Mouse (Mus musculus) adrenal gland, adult 18-20 months (tissue): ENCODE results near the gene Dnajc5. TPM values are rescaled to one million over a fixed set of nuclear protein-coding genes. Genes with fewer than 3 reads are reported as not detected.

Experiments
- DNase-seq, 2 experiments: peaks; one replicate each; pipeline ENCODE4 v3.0.0; 2021 to 2022; ENCODE audit warnings: low spot score in 2 of 2
- total RNA-seq, 2 experiments: library from RNA; stranded (reverse); gene quantifications; 1 replicate in 1 of 2; 2 replicates in 1 of 2; pipeline ENCODE4 v1.2.3; 2021

Dnajc5 gene
- total RNA-seq, 2 experiments from 2014 or later: 97.2 to 97.4 TPM

DNA sequence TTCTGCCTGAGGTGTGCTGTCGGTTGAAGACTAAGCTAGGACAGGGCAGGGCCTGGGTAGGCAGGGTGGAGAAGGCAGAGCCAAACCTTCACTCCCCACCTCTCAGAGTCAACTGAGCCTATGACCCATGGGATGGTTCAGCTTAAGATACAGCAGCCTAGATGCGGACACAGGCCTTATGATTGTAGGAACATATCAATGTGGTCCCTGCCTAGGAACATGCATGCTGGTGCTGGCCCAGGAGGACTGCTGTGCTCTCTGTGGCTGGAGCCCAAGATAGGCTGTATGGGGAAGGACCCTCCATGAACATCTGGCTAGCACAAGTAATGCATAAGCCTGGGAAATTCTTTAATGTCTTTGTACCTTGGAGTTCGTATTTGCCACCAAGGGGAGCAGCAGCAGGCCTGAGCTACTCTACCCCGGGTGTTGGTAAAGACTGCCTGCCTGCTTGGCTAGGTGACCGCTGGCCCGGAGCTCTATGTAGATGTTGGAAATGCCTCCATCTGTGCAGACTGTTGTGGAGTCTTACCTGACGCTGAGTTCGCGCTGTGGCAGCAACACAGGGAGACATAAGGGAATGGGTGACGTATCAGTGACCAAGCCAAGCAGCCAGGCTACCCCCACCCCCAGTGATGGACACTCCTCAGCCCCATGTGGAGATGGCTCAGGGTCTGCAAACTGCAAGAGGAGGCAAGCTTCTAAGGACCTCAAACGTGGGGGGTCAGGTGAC, 51.8 kb downstream of the Dnajc5 start:
- peak in 1 of 2 experiments; percentile 15 for DNase-seq

DNA sequence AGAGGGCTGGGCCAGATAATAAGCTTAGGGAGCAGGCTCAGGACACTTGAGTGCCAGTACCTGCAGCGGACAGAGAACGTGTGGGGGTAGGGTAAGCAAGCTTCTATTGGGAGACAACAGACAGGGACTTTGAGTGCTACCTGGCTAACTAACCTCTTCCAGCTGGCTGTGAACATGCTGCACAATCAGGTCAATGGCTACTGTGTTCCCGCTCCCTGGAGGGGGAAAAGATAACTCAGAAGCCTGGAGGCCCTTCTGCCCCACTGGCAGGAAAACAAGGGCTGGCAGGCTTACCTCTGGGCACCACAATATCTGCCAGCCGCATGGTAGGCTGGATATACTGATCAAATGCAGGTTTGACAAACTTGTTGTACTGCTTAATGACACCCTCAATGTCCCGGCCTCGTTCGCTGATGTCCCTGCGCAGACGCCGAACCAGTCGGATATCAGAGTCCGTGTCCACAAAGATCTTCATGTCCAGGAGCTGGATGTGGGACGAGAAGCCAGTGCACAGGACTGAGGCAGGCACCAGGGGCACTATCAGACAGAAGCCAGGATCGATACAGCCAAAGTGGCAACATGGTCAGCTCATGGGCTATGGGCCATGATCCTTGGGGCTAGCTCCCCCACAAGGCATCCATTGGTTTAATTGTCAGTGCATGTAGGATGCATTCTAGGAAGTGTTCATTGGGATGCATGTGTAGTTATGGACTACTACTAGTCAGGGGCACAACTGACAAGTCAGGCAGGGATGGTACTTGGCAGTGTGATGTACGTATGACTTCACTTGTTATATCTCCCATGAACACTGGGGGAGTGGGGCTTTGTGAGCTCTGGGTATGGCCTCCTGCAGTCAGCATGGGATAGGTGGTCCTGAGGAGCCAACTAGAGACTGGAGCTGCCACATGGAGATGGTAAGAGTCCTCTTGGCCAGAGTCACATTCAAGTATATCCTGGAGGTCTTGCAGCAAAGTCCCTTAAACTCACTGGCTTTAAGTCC, 52.9 kb downstream of the Dnajc5 start:
- DNase-seq: peak in 1 of 2 experiments; percentile 13

DNA sequence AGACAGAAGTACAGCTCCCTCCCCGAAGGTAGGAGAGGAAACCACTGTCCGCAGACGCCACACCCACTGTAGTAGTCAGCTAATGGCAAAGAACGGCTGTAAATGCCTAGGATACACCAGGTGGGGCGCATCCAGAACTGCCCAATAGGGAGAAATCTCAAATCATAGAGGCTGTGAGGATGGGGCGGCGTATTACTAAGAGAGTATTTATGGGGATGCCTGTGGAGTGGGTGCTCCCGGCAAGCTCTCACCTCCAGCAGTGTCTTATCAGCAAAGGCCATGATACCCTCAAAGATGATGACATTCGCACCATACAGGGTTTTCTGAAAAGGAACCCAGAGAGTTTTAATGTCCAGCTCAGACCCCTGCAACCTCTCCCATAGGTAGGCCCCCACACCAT, 53.7 kb downstream of the Dnajc5 start:
- peak in 1 of 2 experiments; percentile 7 for DNase-seq

DNA sequence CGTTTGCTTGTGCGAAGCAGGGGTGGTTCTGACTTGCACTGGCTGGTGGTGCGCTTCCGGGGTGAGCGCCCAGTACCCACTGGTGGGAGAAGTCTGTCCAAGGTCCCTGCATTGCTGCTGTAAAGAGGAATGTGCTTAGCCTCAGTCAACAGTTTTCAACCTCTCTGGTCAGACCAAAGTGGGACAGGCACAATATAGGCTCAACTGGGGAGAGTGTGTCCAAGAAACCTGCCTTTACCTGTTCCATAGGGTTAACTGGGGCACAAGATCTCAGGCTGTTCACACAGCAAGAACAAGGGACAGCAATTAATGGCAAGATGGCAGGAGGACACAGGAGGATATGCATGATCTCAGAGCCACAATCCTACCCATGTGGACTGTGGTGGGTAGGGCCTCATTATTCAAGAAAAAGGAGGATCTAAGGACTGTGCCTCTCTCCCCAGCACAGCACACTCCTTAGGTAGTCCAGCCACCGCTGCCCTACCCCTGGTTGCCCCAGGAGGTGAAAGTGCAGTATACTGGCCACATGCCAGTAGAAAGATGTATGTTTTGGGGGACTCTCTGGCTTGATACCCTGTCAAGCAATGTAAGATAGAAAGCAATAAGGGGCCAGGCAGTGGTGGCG, 54.7 kb downstream of the Dnajc5 start:
- DNase-seq: peak in 1 of 2 experiments; percentile 12

DNA sequence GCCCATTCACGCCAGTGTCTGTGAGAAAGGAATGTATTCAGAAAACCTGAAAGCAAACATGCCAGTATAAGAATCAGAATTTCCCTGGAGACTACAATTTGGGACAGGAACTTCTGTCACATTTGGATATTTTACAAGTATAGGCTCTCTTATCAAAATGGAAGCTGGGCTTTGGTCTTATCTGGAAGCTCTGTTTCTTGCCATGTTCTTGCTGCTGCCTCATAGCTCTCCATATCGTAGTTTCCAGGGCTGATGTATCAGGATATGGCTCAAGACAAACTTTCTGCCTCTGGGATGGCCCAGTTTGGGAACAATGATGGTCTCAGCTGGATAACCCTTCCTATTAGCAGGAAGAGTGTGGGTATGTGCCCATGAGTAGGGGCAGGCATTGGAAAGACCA, 56.3 kb downstream of the Dnajc5 start:
- DNase-seq: peak in 1 of 2 experiments; percentile 11

DNA sequence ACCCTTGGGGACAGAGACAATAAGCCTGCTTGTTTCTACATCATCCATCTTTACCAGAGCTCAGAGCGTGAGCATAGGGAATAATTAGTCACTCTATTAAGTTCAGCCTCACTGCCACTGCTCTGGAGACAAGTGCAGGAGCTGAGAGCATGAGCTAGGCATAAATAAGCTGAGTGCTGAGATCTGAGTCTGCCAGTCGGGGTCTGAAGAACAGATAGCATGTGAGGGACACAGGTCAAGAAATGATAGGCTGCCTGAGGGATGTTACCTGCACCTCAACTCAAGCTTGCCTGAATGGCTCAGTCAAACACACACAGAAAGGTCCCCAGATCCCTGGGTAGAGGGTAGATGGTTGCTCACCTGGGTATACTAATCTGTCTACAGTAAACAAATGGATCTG, 56.8 kb downstream of the Dnajc5 start:
- peak in 1 of 2 experiments; percentile 10 for DNase-seq

DNA sequence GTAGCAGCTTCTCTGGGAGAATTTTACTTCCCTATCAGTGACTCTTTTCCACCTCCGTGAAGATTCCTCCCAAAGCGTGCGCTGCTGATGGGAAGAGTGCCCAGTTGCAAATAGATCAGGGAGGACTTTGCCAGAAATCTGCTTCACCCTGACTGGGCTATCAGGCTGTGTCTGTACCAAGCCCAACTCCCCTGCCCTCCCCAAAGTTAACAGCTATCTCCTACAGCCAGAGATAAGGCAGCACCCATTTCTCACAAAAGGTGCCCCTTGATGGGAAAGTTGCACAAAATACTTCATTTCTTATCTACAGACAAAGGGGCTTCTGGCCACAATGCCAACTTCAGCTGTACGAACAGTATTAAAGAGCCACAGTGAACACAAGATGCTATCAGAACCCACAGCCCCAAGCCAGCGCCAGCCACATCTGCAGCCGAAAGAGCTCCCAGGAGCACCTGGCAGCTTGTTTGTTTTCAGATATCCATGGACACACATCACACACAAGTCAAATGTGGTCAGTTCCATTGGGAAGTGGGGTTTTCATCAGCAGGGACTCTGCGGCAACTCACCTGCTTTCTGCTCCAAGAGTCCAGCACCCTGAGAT, 57.8 kb downstream of the Dnajc5 start:
- DNase-seq: peak in 1 of 2 experiments; percentile 15

DNA sequence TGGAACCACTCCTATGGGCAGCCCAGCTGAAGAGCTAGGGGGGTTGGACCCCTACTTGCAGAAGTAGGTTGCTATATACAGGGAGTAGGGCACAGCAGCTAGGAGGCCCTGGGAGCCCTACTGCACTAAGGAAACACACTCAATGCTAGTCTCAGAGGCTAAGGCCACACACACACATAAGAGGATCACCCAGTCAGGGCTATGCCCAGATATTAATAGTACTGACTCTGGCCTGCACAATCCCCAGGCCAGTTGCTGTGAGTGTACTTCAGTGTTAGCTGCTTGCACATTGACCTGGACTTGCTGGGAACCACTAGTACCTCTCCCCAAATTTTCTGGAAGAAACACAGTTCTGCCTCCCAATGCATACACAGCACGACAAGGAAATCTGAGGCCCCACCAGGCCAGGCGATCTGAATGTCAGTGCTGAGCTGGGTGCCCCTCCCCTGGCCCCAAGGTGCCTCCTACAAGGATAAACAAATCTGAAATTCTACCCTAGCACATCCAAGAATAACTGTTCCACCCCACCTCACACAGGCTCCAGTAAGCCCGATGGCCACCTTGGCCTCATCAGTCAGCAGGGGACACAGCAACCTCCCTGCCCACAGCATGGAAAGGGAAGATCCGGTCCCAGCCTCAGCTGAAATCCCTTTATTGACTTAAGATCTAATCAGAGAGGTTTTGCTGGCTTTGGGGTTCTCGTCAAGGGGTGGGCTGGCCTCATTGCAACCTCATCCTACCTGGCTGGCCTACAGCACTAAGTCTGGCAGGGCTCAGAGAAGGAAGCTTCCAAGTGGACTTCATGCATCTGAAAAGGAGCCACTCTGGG, 58.7 kb downstream of the Dnajc5 start:
- DNase-seq: peak in 1 of 2 experiments; percentile 1

DNA sequence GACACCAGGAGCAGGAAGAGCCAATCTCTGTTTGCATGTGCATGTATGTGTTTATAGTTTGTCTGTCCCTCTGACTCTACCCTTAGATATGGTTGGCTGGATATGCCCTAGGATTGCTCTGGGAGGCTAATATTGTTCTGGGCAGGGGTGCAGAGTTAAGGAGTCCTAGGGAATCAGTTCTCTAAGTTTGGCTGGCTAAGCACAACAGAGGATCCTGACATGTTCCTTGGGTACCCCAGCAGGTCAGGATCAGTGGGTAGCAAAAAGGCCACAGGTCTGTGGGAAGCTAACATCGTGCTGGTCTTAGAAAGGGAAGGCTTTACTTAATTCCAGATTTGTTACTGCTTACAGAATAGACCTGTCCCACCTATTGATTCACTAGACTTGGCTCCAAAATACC, 59.4 kb downstream of the Dnajc5 start:
- DNase-seq: peak in 1 of 2 experiments; percentile 1

DNA sequence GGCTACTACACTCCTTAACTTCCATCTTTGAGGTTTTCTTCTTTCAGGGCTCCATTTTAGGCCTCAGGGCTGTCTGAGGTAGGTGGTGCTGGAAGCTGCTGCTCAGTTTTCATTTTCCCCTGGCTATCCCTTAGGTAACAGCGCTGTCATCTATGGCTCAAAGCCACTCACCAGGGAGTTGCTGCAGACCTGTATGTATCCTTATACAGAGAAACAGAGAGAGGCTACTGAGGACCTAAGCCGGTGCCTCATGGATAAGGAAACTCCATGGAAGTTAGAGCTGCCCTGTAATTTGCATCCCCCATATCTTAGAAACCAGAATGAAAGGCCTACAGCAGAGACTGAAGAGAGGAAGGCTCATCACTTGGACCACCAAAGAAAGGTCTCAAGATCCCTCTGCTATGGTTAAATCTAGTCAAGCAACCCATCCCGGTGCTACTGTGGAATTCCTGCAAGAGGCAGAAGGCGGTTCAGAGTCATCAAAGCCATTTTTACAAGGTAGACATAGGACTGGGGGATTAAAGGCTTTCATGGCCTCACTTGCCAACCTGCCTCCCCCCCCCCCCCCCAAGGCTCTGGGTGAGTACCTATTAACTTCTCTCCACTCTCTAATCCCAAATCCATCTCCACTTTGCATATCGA, 60.0 kb downstream of the Dnajc5 start:
- DNase-seq: peak in 1 of 2 experiments; percentile 2

DNA sequence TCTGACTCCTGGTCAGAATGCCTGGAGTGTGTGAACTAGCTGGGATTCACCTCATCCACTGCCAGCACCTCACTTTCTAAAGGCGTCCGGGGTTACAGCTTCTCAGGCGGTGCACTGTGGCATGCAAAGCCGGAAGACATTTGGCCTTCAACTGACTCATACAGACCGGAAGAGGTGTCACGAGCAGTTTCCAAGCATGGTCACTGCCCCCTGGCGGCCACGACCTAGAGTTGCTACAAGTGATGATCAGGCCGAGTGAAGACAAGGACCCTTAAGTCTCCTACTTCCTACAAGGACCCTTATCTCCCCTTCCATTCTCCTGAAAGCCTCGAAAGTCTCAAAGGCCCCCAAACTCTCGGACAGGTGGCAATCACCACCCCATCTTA, 60.7 kb downstream of the Dnajc5 start:
- DNase-seq: peak; percentile 77 to 85

DNA sequence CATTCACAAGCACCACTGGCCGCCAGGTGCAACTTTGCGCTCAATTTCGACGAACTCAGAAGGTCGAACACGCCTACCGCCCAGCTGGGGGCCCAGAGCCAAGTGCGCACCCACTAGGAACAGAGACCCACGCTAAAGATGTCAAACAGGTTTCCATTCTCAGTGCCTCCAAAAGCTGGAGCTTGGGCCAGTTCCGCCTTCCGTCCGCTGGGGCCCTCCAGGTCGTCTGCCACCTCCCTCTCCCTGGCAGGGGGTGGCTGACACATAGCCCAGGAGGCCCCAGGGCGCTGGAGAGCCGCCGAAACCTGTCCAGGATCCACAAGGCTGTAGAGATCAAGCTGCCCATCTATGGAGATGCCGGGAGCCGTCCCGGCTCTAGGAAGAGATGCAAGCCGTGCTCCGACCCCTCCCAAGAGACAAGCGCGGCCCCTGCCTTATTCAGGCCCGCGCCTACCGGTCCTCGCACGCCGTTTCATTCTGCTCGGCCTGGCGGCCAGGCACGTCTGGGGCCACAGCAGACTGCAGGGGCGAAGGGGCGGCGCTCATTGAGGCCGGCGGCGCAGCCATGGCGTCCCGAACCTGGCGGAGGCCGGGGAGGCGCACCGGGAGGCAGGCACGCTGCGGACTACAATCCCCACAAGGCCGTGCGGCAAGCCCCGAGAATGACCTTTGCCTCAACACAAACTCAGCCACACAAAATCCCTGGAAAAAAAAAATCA, 61.3 kb downstream of the Dnajc5 start:
- peak; percentile 85 for DNase-seq

DNA sequence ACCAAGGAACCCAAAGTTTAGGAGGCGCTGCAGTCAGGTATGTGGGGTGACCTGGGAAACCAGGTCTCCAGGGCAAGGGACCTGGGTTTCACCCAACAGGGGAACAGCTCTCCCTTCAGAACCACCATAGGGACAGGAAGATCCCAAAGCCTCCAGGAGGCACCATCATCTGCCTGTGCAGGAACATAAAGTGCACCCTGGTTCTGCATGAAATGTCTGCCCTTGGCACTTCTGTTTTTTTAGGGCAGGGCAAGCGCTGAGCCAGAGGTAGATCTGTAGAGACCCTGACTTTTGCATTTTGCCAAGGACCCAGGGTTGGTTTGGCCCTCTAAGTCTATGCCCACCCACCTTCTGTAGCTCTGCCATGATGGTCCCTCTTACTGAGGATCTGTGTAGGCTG, 62.1 kb downstream of the Dnajc5 start:
- DNase-seq: peak in 1 of 2 experiments; percentile 7

DNA sequence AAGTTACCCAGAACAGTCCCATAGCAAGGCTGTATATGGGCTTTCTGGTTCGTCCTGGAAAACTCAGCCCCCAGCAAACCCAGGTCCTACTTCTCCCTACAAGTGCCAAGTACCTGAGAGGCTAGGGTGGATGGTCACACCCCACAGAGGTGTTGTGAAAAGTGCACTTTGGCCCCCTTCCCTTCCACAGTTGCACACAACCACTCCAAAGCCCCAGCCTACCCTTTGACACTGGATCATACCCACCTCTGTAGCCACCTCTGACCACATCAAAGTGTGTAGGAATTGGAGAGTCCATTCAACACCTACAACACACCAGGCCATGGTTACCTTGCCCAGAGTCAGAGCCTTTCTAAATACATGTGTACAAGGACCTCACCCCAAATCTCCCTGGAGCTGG, 62.7 kb downstream of the Dnajc5 start:
- peak; percentile 2 to 17 for DNase-seq

DNA sequence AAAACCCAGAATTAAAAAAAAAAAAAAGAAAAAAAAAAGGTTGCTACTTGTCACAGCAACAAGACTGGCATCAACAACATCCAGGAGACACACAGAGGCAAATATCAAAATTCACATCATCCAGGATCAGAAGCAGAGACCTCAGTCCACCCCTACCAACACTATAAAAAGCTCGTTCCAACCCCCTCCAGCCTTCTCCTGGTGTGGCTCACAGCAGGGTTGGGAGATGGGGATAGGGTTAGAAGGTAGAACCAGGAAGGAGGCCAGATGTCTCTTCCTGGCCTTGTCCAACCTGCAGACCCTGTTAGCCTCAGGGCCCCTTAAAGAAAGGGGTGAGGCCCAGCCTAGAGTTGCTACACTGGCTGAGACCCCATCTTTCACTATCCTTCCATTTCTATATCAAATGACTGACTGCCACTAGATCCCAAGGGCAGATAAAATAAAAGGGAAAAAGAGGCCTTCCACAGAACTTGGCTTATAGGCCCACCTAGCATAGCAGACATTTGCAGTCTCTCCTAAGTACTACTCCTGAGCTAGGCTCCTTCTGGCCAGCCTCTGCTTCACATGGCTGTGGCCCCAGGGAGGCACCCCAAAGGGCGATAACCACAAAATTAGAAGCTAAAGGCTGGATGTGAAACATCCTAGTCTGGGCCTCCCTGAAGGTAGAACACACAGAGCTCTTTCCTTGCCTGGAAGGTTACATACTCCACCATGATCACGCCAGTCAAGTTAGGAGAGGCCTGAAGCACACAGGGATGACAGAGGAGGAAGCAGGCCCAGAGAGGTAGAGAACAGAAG, 63.4 kb downstream of the Dnajc5 start:
- DNase-seq: peak in 1 of 2 experiments; percentile 2

DNA sequence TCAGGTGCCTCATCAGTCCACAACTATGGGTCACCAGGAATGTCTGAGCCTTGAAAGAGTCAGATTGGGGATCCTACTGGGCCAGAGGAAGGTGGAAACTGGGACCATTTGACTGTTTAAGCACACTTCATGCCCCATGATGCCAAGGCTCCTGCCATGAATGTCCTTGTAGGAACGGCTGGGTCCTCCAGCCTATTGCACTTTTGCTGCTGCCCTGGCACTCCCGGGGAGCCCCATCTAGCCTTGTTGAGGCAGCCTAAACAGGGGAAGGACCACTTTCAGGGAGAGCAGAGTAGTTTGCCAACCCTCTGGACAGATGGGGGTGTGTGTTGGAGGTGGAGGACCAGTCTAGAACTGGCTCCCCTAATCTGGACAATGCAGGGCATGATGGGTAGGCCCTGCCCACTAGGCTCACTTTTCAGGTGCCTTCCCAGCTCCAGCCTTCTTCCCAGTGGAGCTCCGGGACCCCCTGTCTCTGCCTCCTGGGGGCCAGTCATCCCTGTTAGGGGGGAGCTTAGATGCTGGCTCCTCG, 64.2 kb downstream of the Dnajc5 start, which contains the start of gene Uckl1:
TSS of gene Uckl1 (minus strand) at position 482 of the 532 bp plus-strand sequence.
- no peak for DNase-seq

DNA sequence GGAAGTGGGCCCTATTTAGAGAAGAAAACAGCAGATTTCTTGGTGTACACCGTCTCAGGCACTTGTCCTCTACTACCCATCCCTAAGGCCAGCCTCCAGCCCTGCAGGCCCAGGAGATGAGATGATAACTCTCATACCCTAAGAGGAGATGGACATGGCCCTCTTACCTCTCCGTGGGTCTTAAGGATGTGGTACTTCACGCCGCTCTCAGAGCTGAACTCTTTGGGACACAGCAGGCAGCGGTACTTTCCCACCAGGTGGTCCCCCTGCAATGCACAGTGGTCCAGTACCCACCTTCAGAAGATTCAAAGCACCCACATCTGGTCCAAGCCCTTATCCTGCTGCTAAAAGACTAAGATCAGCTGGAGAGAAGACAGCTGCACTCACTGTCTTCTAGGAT, 65.2 kb downstream of the Dnajc5 start:
- DNase-seq: no peak

DNA sequence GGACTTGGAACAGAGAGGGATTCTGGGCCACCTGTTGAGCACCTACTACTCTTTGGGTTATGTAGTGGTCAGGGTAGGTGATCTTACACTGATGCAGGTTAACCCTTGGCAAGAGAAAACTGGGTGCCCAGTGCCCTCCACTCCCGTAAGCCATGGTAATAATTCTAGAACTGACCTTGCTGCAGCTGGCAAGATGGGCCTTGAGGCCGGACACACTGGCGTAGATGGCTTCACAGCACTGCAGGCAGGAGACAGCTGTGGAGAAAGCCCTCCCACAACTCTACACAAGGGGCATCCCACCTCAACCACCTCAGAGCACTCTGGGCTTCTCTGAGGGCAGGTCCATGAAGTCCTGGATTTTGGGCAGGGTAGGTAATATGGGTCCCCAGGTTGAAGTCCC, 65.8 kb downstream of the Dnajc5 start:
- no peak for DNase-seq
